Mouse (Mus musculus) testis, adult 2 months (tissue): ENCODE data around the gene Cenpu. TPM values are rescaled to one million over a fixed set of nuclear protein-coding genes. Genes with fewer than 3 reads are reported as not detected.

Source experiments
- H3K27ac ChIP-seq: fragments of 200-500 bp; 2 replicates; pipeline ENCODE4 v1.5.1; 2012; ENCODE audit warnings: low read depth, low read length; ENCODE audit not compliant: control insufficient read depth, insufficient read depth
- H3K27me3 ChIP-seq: fragments of 200-500 bp; 2 replicates; pipeline ENCODE4 v1.6.1; 2012; ENCODE audit warnings: mild to moderate bottlenecking, low read length, moderate library complexity; ENCODE audit not compliant: control insufficient read depth, insufficient read depth
- H3K36me3 ChIP-seq: fragments of 200-500 bp; 2 replicates; pipeline ENCODE4 v1.6.1; 2012; ENCODE audit warnings: mild to moderate bottlenecking, low read length; ENCODE audit not compliant: control insufficient read depth, insufficient read depth
- H3K4me1 ChIP-seq: fragments of 200-500 bp; 2 replicates; pipeline ENCODE4 v1.6.1; 2012; ENCODE audit warnings: low read length; ENCODE audit not compliant: control insufficient read depth, insufficient read depth
- H3K4me3 ChIP-seq: fragments of 200-500 bp; 2 replicates; pipeline ENCODE4 v1.5.1; 2012; ENCODE audit warnings: low read depth, mild to moderate bottlenecking, low read length, moderate library complexity, mixed read lengths; ENCODE audit not compliant: control insufficient read depth
- CTCF ChIP-seq: fragments of 200-500 bp; IDR thresholded peaks from 2 replicates; pipeline ENCODE4 v1.5.1; 2012; ENCODE audit warnings: low read depth, mild to moderate bottlenecking, inconsistent platforms, low read length, moderate library complexity; ENCODE audit not compliant: control insufficient read depth, insufficient read depth, insufficient replicate concordance
- POLR2A ChIP-seq: fragments of 200-500 bp; IDR thresholded peaks from 2 replicates; pipeline ENCODE4 v1.6.1; 2012; ENCODE audit warnings: low read depth, mild to moderate bottlenecking, inconsistent platforms, low read length, moderate library complexity; ENCODE audit not compliant: control insufficient read depth
- polyA plus RNA-seq: library from polyadenylated mRNA; depleted of rRNA; stranded (reverse); fragments of >200 nt; gene quantifications from 2 replicates; pipeline ENCODE4 v1.2.3, GENCODE M21; 2012

Gene Cenpu
- polyA plus RNA-seq, 1 experiment: 36.9 TPM

- 0 out of 2 replicates have a peak, but pooled peaks have one; percentile 59 for TF ChIP-seq POLR2A
- 0 out of 2 replicates have a peak, but pooled peaks have one; percentile 0 for TF ChIP-seq CTCF
- no peaks in the 10 kb centered on the region for H3K36me3 ChIP-seq
- peak within 1 kb of the TSS; percentile 92 for H3K4me3 ChIP-seq
- H3K27ac ChIP-seq: peak within 1 kb of the TSS; percentile 68
- peaks cover 13% of the 10 kb centered on the region for H3K4me1 ChIP-seq
- H3K27me3 ChIP-seq: no peaks in the 10 kb centered on the region
These were observed 65.3 kb downstream of the Cenpu start, which contains the start of the genes Primpol and Casp3 for GRCm38 (mm10) chr8:46616879-46617689. TSS of gene Primpol (minus strand) at chr8:46617212. TSS of gene Casp3 (plus strand) at chr8:46617291.

GRCm38 (mm10) chr8:46617690-46618620, 66.1 kb downstream of the Cenpu start:
- no peak for TF ChIP-seq CTCF
- no peak for TF ChIP-seq POLR2A
- Histone ChIP-seq H3K36me3 (no peaks in the 10 kb centered on the region), H3K27ac (peak overlapping the region; percentile 19; the same call in 1 of the 2 replicates), H3K4me1 (peaks cover 13% of the 10 kb centered on the region), H3K27me3 (no peaks in the 10 kb centered on the region), H3K4me3 (peak overlapping the region; percentile 92)

- peaks cover 13% of the 10 kb centered on the region for H3K4me1 ChIP-seq
- H3K36me3 ChIP-seq: no peaks in the 10 kb centered on the region
- no peak overlapping the region; the same call in 1 of the 2 replicates for H3K4me3 ChIP-seq
- no peaks in the 10 kb centered on the region for H3K27me3 ChIP-seq
- no peak for TF ChIP-seq POLR2A
- no peak for TF ChIP-seq CTCF
- H3K27ac ChIP-seq: no peak overlapping the region
These were observed 67.0 kb downstream of the Cenpu start for GRCm38 (mm10) chr8:46618639-46619320.

DNA sequence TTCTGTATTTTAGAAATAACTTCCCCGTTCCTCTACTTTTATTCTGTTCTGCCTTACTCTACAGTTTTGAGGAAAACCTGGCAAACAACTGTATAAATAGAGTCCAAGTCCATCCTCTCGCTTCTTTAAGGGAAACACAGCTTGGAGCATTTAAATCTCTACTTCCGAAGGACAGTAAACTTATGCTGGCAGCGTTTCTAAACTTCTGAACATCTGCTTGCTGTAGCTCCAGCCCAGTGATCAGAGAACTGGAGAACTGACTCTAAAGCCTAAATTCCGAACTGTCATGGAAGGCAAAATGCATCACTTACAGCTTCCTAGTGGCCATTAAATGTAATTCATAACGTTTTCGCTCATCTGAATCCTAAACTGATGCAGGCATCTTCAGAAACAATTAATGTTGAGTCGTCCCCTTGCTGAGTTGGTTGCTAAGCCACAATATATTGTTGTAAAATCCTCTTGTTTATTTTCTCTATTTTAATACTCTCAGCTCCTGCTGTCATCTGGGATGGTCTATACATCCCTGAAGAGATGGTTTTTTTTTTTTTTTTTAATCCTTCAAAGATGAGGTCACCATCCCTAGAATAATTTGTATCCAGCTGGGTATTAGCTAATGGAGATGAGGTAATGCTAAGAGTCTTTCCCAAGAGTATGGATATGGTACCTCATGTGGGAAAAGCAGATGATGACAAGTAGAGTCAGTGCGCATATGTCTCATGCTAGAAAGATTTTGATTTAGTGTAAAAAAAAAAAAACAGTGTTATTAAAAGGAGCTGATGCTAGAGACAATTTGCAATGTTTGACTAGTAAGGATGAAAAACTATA, 70.8 kb downstream of the Cenpu start:
- Histone ChIP-seq H3K4me1 (peaks cover 10% of the 10 kb centered on the region), H3K36me3 (no peaks in the 10 kb centered on the region), H3K27me3 (no peaks in the 10 kb centered on the region), H3K27ac (no peak overlapping the region), H3K4me3 (no peak overlapping the region)
- no peak for TF ChIP-seq CTCF

DNA sequence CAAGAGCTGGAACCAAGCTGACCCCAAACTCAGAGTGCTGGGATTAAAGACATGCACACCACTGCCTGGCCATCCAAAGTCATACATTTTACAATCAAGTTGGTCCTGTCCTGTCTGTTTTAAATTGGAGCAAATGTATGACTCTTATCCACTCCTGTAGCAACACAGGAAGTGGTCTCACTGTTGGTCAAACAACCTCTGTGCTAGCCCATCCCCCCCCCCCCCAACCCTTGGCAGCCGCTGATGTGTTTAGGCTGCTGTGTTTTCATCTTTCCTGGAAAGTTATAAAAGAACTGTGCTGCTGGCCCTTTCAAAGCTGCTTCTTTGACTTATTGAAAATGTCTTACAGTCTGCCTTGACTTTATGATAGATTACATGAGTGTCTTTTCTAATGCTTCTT, 73.3 kb downstream of the Cenpu start:
- H3K27ac ChIP-seq: no peak overlapping the region
- no peak overlapping the region for H3K4me3 ChIP-seq
- TF ChIP-seq POLR2A: no peak
- no peak for TF ChIP-seq CTCF
- no peaks in the 10 kb centered on the region; the same call in 1 of the 2 replicates for H3K4me1 ChIP-seq
- no peaks in the 10 kb centered on the region for H3K36me3 ChIP-seq
- H3K27me3 ChIP-seq: no peaks in the 10 kb centered on the region

GRCm38 (mm10) chr8:46626642-46627041, 74.8 kb downstream of the Cenpu start:
- Histone ChIP-seq H3K27ac (no peak overlapping the region), H3K36me3 (no peaks in the 10 kb centered on the region), H3K4me3 (no peak overlapping the region), H3K4me1 (no peaks in the 10 kb centered on the region; the same call in 1 of the 2 replicates), H3K27me3 (no peaks in the 10 kb centered on the region)
- TF ChIP-seq POLR2A: no peak
- TF ChIP-seq CTCF: no peak
